Mouse (Mus musculus) activated CD4-positive, CD25-positive, alpha-beta regulatory T cell, adult 4 months (primary cell): ENCODE results near the gene BC030867. TPM values are rescaled to one million over a fixed set of nuclear protein-coding genes. Genes with fewer than 3 reads are reported as not detected.

ENCODE experiments used
- ATAC-seq: one replicate; pipeline ENCODE4 v1.8.0; 2017
- polyA plus RNA-seq, 2 experiments: library from polyadenylated mRNA; unstranded; fragments of 100-300 nt; shearing (Covaris generic); gene quantifications; one replicate each; pipeline ENCODE4 v1.2.1; 2017

BC030867 gene
- polyA plus RNA-seq, 2 experiments from 2014 or later: 2.0 to 3.8 TPM

- ATAC-seq: no peak
Observed at GRCm38 (mm10) chr11:102294416-102294815, 45.7 kb downstream of the BC030867 start.

- peak; percentile 60 for ATAC-seq
Observed at GRCm38 (mm10) chr11:102294887-102295597, 46.4 kb downstream of the BC030867 start.

- peak; percentile 9 for ATAC-seq
Observed at GRCm38 (mm10) chr11:102295598-102296471, 47.2 kb downstream of the BC030867 start.

- peak; percentile 69 for ATAC-seq
Observed at GRCm38 (mm10) chr11:102296491-102297472, 48.1 kb downstream of the BC030867 start, which contains the start of gene Atxn7l3. TSS of gene Atxn7l3 (minus strand) at chr11:102296631.

- peak; percentile 25 for ATAC-seq
Observed at GRCm38 (mm10) chr11:102297577-102298556, 49.2 kb downstream of the BC030867 start.

GRCm38 (mm10) chr11:102299839-102300238 lies 51.2 kb downstream of the BC030867 start:
- ATAC-seq: no peak

- ATAC-seq: no peak
Observed at GRCm38 (mm10) chr11:102304141-102304540, 55.5 kb downstream of the BC030867 start.

- no peak for ATAC-seq
Observed at GRCm38 (mm10) chr11:102305359-102305758, 56.7 kb downstream of the BC030867 start.

- ATAC-seq: no peak
Observed at GRCm38 (mm10) chr11:102308104-102308503, 59.4 kb downstream of the BC030867 start.

- ATAC-seq: peak; percentile 97
Observed at GRCm38 (mm10) chr11:102308979-102309378, 60.3 kb downstream of the BC030867 start.

- ATAC-seq: no peak
Observed at GRCm38 (mm10) chr11:102309821-102310617, 61.3 kb downstream of the BC030867 start.

- no peak for ATAC-seq
Observed at GRCm38 (mm10) chr11:102310768-102311695, 62.4 kb downstream of the BC030867 start.

GRCm38 (mm10) chr11:102311966-102312365 lies 63.3 kb downstream of the BC030867 start:
- ATAC-seq: no peak

- ATAC-seq: no peak
Observed at GRCm38 (mm10) chr11:102312586-102312985, 63.9 kb downstream of the BC030867 start.

- ATAC-seq: no peak
Observed at GRCm38 (mm10) chr11:102314321-102314720, 65.6 kb downstream of the BC030867 start.
